Mouse (Mus musculus): ENCODE measurements around the gene Olfr112.
"Not testable (repeated sequence)": the region's sequence is repeated elsewhere in the genome, so short reads cannot be mapped to it uniquely, and the experiment has no call there.

Olfr112 gene

DNA sequence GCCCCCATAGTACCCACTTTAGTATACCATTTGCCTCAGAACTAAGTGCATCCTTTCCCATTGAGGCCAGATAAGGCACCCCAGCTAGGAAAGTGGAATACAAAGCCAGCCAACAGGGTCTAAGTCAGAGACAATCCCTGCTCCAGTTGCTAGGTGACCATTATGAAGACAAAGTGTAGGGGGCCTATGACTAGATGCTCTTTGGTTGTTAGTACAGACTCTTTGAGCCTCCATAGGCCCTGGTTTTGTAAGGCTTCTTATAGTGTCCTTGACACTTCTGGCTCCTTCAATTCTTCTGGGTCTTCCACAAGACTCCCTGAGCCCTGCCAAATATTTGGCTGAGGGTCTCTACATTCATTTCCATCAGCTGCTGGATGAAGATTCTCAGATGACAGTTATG, at the start of gene Olfr112:
Olfr112 (minus strand) TSS at position 101 of the 400 bp plus-strand sequence.
- in situ Hi-C loops (cut with MboI, MseI) = no loop called here

DNA sequence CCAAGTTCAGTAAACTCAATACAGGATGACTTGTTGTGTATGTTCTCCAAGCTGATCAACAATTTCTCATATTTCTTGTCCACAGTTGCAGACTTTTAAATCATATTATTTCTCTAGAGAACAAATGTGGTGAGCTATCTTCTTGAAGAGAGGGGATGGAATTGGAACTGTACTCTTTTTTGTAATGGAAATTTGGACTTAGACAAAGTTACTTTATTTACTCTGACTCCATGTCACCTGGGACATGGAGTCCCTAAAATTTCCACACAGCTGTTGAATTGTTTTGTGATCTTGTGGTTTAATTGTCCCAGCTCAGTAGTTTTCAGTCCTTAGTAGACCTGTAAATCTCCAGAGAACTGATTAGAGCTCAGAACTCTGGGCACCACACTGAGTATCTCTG, 23.4 kb upstream of the Olfr112 start, which contains the start of gene Olfr114:
Olfr114 (minus strand) TSS at position 101 of the 400 bp plus-strand sequence.
- in situ Hi-C loops (cut with MboI, MseI) = loop anchor here (5.0 kb wide), 1 partner anchor 325 kb away; no protein-coding TSS in a partner anchor

DNA sequence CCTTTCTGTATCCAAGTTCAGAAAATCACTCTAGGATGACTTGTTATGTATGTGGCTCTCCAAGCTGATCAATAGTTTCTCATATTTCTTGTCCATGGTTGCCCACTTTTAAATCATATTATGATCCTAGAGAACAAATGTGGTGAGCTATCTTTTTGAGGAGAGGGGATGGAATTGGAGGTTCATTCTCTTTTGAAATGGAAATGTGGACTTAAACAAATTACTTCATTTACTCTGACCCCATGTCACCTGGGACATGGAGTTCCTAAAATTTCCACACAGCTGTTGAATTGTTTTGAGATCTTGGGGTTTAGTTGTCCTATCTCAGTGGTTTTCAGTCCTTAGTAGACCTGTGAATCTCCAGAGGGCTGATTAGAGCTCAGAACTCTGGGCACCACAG, 8.3 kb upstream of the Olfr112 start, which contains the start of gene Olfr113:
Olfr113 (minus strand) TSS at position 101 of the 400 bp plus-strand sequence.
- in situ Hi-C loops (cut with MboI, MseI) = no loop called here

DNA sequence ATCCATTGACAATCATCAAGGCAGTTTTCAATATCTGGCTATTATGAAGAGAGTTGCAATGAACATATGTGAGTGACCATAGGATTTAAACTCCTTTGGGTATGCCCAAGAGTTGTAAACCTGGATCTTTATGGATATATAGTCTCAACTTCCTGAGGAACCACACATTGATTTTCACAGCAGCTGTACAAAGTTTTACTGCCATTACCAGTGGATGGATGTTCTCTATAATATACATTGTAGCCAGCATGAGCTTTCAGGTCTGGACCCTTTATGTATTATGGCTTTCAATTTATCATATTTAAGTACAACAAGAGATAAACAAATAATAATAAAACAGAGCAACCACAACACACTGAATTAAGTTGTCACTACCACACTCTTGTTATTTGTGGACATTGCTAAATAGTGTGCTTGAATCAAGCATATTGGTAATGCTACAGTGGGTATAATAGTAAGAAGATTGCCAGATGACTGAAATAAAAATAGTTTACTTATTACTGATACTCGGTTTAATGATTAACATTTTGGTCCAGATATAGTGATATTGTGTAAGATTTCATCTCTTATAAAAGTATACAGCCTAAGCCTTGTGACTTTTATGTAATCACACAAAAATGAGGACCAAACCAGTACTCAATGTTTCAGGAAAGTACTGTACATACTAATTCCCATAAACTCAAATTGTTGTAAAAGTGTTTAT, 10.2 kb downstream of the Olfr112 start:
- in situ Hi-C loops (cut with MboI, MseI) = no loop called here

DNA sequence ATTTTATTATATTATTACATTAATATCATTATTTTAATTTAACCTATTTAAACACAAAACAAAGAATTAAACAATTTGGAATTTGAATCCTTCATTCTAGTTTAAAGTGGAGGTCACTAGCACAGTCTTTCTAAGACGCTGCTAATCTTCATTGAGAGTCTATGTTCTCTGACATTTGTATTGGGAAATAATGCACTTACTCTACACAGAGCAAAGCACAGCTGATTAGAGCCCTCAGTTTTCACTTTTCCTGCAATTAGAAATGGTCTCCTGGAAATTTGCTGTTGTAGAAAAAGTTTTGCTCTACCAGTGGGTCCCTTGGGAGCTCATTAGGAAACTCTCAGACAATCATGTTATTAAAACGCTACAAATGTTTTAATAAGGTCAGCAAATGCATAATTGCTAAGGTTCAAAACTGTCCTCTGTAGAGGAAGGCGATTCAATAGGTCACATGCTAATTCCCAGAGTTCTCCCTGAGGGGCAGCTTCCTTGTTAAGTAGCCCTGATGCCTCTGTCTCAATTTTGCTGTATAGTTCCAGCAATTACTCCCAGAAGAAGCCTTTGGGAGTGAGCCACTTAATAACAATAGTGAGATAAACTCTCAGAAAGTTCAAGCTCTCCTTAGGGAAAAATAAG, 25.3 kb downstream of the Olfr112 start:
- in situ Hi-C loops (cut with MboI, MseI) = no loop called here

DNA sequence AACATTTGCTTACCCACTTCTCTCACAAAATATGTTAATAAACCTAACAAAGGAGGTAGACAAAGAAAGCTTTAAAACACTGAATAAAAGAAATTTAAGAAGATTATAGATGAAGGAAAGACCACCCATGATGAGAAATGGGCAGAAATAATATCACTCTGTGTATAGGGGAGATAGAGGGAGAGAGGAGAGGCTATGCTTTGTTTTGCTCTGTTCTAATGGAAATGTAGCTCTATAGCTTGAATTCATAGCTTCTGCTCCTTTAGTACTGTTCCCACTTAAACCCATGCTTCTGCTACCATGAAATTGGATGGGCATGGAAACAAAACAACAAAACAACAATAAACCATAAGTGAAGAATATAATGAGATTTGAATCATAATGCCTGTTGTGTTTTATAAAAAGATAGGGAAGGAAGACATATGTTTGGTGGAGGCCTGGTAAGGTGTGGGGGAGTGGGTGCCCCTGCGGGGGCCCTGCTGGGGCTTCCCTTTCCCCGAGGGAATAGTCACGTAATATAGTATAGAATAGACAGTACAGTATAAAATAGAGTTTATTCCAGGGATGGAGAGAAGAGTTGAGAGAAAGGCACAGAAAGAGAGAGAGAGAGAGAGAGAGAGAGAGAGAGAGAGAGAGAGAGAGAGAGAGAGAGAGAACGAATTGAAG, 27.7 kb downstream of the Olfr112 start:
- in situ Hi-C loops (cut with MboI, MseI) = no loop called here

DNA sequence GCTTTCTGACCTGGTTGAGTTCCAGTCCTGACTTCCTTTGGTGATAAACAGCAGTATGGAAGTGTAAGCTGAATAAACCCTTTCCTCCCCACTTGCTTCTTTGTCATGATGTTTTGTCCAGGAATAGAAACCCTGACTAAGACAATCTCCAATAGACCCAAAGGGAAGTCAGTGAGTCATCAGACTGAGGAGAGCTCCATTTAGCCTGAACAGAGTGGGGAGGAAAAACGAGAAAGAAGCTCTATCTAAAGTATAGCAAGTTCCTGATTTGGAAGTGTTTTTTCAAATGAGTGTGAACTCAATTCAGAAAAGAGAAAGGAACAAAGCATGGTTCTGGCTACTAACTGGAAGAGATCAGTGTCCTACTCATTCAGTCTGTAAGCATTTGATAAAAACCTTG, 30.8 kb downstream of the Olfr112 start:
- in situ Hi-C loops (cut with MboI, MseI) = not testable (repeated sequence)

DNA sequence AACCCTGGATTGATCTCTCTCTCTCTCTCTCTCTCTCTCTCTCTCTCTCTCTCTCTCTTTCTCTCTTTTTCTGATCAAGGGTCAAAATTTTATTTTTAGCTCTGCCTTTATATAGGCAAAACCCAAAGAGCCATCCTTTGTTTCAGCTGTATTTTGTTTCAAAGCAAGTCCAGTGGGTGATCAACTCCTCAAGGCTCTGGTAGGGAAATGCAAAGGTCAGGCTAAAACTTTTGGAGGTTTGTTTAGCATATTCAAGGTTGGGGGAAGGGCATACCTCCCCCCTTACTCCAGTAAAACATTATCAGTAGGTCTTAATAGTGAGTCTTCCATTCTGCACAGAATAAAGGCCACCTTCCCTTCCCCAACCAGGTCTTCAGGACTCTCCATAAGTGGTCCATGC, 34.1 kb downstream of the Olfr112 start:
- in situ Hi-C loops (cut with MboI, MseI) = no loop called here

DNA sequence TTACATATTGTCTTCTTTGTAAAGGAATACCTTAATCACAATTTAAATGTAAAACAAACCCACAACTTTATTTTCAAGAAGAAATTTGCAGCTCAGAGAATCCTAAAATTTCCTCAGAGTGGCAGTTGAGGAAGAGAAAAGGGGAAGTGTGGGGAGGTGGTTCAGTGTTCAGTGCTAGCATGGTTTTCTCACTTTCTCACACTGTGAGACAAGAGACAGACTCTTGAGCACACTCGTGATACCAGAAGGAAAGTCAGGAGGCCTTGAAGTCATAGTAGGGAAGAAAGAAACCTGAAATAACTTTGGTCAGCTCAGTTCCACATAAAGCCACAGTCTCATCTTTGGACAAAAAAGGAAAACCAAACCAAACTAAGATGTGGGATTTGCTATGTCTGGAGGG, 43.8 kb downstream of the Olfr112 start:
- in situ Hi-C loops (cut with MboI, MseI) = not testable (repeated sequence)

DNA sequence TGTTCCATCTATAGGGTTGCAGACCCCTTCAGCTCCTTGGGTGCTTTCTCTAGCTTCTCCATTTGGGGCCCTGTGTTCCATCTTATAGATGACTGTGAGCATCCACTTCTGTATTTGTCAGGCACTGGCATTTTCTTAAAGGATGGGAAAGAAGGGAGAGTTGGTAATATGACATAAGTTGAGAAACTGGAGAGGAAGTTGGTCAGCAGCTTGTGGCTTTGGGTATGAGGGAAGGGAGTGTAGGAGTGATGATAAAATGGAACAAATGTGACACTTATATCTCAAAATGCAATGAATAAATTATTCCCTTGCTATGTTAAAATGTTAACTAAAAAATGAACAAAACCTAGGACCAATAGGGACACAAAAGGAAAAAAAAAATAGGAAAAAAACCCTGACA, 44.6 kb downstream of the Olfr112 start:
- in situ Hi-C loops (cut with MboI, MseI) = loop anchor here (25.0 kb wide), 1 partner anchor 1088 kb away; no protein-coding TSS in a partner anchor

All from T-helper 2 cell (primary cell).